Mouse (Mus musculus) CH12.LX (cell line): ENCODE results near the gene Slc25a45. TPM values are rescaled to one million over a fixed set of nuclear protein-coding genes. Genes with fewer than 3 reads are reported as not detected.

ENCODE experiments used
- DNase-seq: peaks from one replicate; pipeline ENCODE4 v3.0.0-alpha.2; 2013; ENCODE audit errors: extremely low read depth
- H3K27ac ChIP-seq: 2 replicates; pipeline ENCODE4 v1.5.1; 2012; ENCODE audit warnings: low read depth, mild to moderate bottlenecking, control low read depth, moderate library complexity; ENCODE audit not compliant: insufficient read depth
- H3K27me3 ChIP-seq: replicated peaks from 2 replicates; pipeline ENCODE3; 2012; ENCODE audit warnings: inconsistent platforms
- H3K36me3 ChIP-seq, 2 experiments: replicated peaks in 1 of 2; 2 replicates each; pipeline versions ENCODE3 to v1.6.1; 2012; ENCODE audit warnings: inconsistent platforms in 1 of 2, low read length in 1 of 2, mild to moderate bottlenecking in 1 of 2, mixed read lengths in 1 of 2, moderate library complexity in 1 of 2; ENCODE audit not compliant: control insufficient read depth in 1 of 2, insufficient read depth in 1 of 2
- H3K4me1 ChIP-seq, 2 experiments: 2 replicates each; pipeline ENCODE4 v1.6.1; 2012; ENCODE audit warnings: inconsistent platforms in 1 of 2, moderate library complexity in 1 of 2; ENCODE audit not compliant: insufficient read depth in 2 of 2, control insufficient read depth in 1 of 2
- H3K4me2 ChIP-seq: 2 replicates; pipeline ENCODE4 v1.6.1; 2012; ENCODE audit warnings: low read depth, mild to moderate bottlenecking, control low read depth; ENCODE audit not compliant: poor library complexity, insufficient read depth, severe bottlenecking
- H3K4me3 ChIP-seq, 3 experiments: fragments of 150-350 bp in 1 of 3; sonication (generic) in 1 of 3; replicated peaks in 1 of 3; 2 replicates each; pipeline versions ENCODE3 to v1.5.1; 2011 to 2012; ENCODE audit warnings: low read depth in 2 of 3, low read length in 2 of 3, mild to moderate bottlenecking in 2 of 3, moderate library complexity in 2 of 3, control low read depth in 1 of 3, improper control_type of control experiment in 1 of 3, inconsistent platforms in 1 of 3, mixed read lengths in 1 of 3; ENCODE audit not compliant: poor library complexity in 1 of 3
- H3K79me2 ChIP-seq: replicated peaks from 2 replicates; pipeline ENCODE4 v1.6.1; 2012; ENCODE audit warnings: mild to moderate bottlenecking, moderate library complexity; ENCODE audit not compliant: control insufficient read depth, poor library complexity, insufficient read depth, severe bottlenecking; ENCODE audit errors: extremely low read depth
- H3K9ac ChIP-seq: 2 replicates; pipeline ENCODE4 v1.6.1; 2012; ENCODE audit warnings: low read depth, mild to moderate bottlenecking, control low read depth, moderate library complexity; ENCODE audit not compliant: insufficient read depth
- H3K9me3 ChIP-seq: replicated peaks from 2 replicates; pipeline ENCODE3; 2012; ENCODE audit warnings: low read length, inconsistent platforms, mixed read lengths
- CHD2 ChIP-seq: IDR thresholded peaks from 2 replicates; pipeline ENCODE4 v1.6.1; 2011; ENCODE audit warnings: low read length, improper control_type of control experiment
- CTCF ChIP-seq, 2 experiments: IDR thresholded peaks in 1 of 2; conservative IDR thresholded peaks in 1 of 2; 2 replicates each; pipeline ENCODE4 v1.5.1; 2011 to 2012; ENCODE audit warnings: low read depth in 2 of 2, low read length in 2 of 2, improper control_type of control experiment in 1 of 2, inconsistent platforms in 1 of 2, mild to moderate bottlenecking in 1 of 2, moderate library complexity in 1 of 2
- EP300 ChIP-seq: IDR thresholded peaks from 2 replicates; pipeline ENCODE4 v1.6.1; 2011; ENCODE audit warnings: low read length, improper control_type of control experiment
- GABPA ChIP-seq: IDR thresholded peaks from 2 replicates; pipeline ENCODE4 v1.6.1; 2012; ENCODE audit warnings: low read depth, low read length, improper control_type of control experiment, inconsistent platforms; ENCODE audit not compliant: insufficient replicate concordance
- JUND ChIP-seq: conservative IDR thresholded peaks from 2 replicates; pipeline ENCODE4 v1.6.1; 2011; ENCODE audit warnings: low read depth, low read length, improper control_type of control experiment
- MEF2A ChIP-seq: IDR thresholded peaks from 2 replicates; pipeline ENCODE4 v1.6.1; 2014; ENCODE audit warnings: low read depth, mild to moderate bottlenecking, inconsistent platforms, low read length, improper control_type of control experiment, borderline replicate concordance
- NRF1 ChIP-seq: IDR thresholded peaks from 2 replicates; pipeline ENCODE4 v1.6.1; 2014; ENCODE audit warnings: low read depth, mild to moderate bottlenecking, inconsistent platforms, low read length, improper control_type of control experiment, moderate library complexity
- POLR2A ChIP-seq: IDR thresholded peaks from 2 replicates; pipeline ENCODE4 v1.6.1; 2011; ENCODE audit warnings: low read depth, mild to moderate bottlenecking, improper control_type of control experiment, low read length
- POLR2AphosphoS2 ChIP-seq: IDR thresholded peaks from 2 replicates; pipeline ENCODE4 v1.6.1; 2011; ENCODE audit warnings: low read depth, low read length, improper control_type of control experiment
- RAD21 ChIP-seq: IDR thresholded peaks from 2 replicates; pipeline ENCODE4 v1.6.1; 2011; ENCODE audit warnings: low read depth, mild to moderate bottlenecking, low read length, improper control_type of control experiment, moderate library complexity
- RCOR1 ChIP-seq: conservative IDR thresholded peaks from 2 replicates; pipeline ENCODE4 v1.6.1; 2012; ENCODE audit warnings: low read depth, mild to moderate bottlenecking, inconsistent platforms, low read length, improper control_type of control experiment
- SIN3A ChIP-seq: IDR thresholded peaks from 2 replicates; pipeline ENCODE4 v1.6.1; 2012; ENCODE audit warnings: low read length, improper control_type of control experiment, inconsistent platforms
- TBP ChIP-seq: conservative IDR thresholded peaks from 2 replicates; pipeline ENCODE4 v1.6.1; 2011; ENCODE audit warnings: low read depth, low read length, improper control_type of control experiment
- TCF12 ChIP-seq: IDR thresholded peaks from 2 replicates; pipeline ENCODE4 v1.6.1; 2014; ENCODE audit warnings: low read depth, mild to moderate bottlenecking, inconsistent platforms, low read length, improper control_type of control experiment
- ZKSCAN1 ChIP-seq: IDR thresholded peaks from 2 replicates; pipeline ENCODE4 v1.6.1; 2012; ENCODE audit warnings: low read depth, inconsistent platforms, low read length, improper control_type of control experiment, borderline replicate concordance
- ZMIZ1 ChIP-seq: IDR thresholded peaks from 2 replicates; pipeline ENCODE4 v1.6.1; 2012; ENCODE audit warnings: low read depth, mild to moderate bottlenecking, inconsistent platforms, low read length, improper control_type of control experiment
- dilution Hi-C: fragments of 300-500 bp; cut with MboI; formaldehyde crosslinking; loops from 2 replicates; pipeline ENCODE4 v1.14.3; 2020; ENCODE audit warnings: low sequenced_read_pairs; ENCODE audit not compliant: extremely low pct_unique_long_range_greater_than_20kb, extremely low pct_ligation_motif_present
- in situ Hi-C: fragments of 300-500 bp; cut with MboI; formaldehyde crosslinking; loops from 3 replicates; pipeline ENCODE4 v1.14.3; 2019; ENCODE audit warnings: low sequenced_read_pairs, low pct_ligation_motif_present, low pct_unique_long_range_greater_than_20kb, mixed read lengths
- polyA plus RNA-seq: library from polyadenylated mRNA; unstranded; fragments of >175 nt; gene quantifications from 2 replicates; pipeline ENCODE4 v1.2.1, GENCODE M21; 2012; ENCODE audit warnings: low read depth; ENCODE audit not compliant: insufficient read length
- total RNA-seq, 2 experiments: library from RNA; depleted of rRNA; stranded (reverse); fragments of 300-350 nt in 1 of 2; fragments of >200 nt in 1 of 2; gene quantifications; 2 replicates each; pipeline ENCODE4 v1.2.3; 2012 to 2014

The Slc25a45 gene
- total and polyA plus RNA-seq, 3 experiments = 22.7 to 33.0 (median 23.1) TPM

DNA sequence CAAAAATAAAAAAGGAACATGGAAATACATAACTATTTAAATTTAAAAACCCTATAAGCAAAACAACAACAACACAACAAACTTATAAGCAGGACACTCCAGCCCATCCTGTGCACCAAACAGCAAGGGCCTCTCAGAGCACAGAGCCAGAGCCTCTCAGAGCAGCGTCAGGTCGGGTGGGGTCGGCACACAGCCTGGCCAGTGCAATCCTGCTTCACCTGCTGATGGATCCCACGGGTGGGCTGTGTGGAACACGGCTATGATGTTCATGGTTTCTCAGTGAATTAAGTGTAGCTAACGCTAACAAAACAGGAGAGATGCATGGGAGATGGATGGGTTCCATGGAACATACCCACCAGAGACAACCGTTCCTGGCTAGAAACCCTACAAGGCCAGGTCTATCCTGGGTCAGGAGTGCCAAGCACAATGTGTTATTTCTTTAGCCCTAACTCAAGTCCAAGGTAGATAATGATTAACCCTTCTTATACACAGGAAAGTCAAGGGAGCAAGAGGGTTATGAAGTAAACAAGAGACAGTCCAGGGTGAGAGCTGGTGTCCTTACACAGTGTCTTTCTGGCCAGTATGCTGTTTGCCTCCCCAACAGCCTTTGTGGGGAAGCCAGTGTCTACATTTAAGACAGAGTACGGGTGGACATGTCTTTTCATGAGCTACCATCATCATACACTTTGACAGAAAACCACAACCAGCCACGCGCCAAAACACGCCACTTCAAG is 46.2 kb upstream of the Slc25a45 start:
- H3K36me3 ChIP-seq = peaks cover 13 to 56% of the 10 kb centered on the region in 2 experiments
- no peaks in the 10 kb centered on the region for H3K79me2 ChIP-seq
- in situ Hi-C loops = no loop called here
- H3K9me3 ChIP-seq = no peaks in the 10 kb centered on the region
- H3K4me2 ChIP-seq = no peak overlapping the region
- H3K4me3 ChIP-seq = no peak overlapping the region
- peaks cover 8 to 31% of the 10 kb centered on the region in 2 experiments for H3K4me1 ChIP-seq
- dilution Hi-C loops = no loop called here
- TF ChIP-seq NRF1 = no peak
- TF ChIP-seq TCF12 = no peak
- TF ChIP-seq POLR2AphosphoS2 = no peak
- TF ChIP-seq JUND = no peak
- no peak for TF ChIP-seq GABPA
- TF ChIP-seq CTCF (conservative IDR thresholded peaks at IDR 0.05 in 1 of 2, IDR thresholded peaks at IDR 0.05 in 1 of 2; ENCODE audit: low read depth in 2 of 2, low read length in 2 of 2) = no peak
- TF ChIP-seq CHD2 = no peak
- no peak for TF ChIP-seq TBP
- no peak for TF ChIP-seq MEF2A
- TF ChIP-seq RAD21 = no peak
- TF ChIP-seq, all 38 proteins: peak for 0
- H3K27me3 ChIP-seq = no peaks in the 10 kb centered on the region
- H3K9ac ChIP-seq = no peak overlapping the region
- H3K27ac ChIP-seq = no peak overlapping the region
- no peak for DNase-seq

DNA sequence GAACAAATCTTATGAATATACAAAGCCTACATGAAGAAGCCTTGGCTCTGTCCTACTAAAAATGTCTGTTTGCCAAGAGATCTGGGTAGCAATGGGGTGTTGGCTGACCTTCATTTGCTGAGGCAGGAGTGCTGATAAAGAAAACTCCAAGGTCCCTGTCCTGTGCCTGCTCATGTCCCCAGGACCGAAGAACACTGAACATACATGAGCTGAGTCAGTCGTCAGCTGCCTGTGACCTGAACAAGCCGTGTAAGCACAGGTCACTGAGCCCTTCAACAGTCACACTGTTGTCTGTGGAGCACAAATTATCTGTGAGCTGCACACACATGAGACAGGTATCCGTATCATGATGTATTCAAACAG is 45.7 kb upstream of the Slc25a45 start:
- Histone ChIP-seq H3K79me2 (no peaks in the 10 kb centered on the region), H3K4me1 (peaks cover 12 to 36% of the 10 kb centered on the region in 2 experiments), H3K9ac (no peak overlapping the region), H3K9me3 (no peaks in the 10 kb centered on the region), H3K36me3 (peaks cover 10 to 53% of the 10 kb centered on the region in 2 experiments), H3K4me2 (no peak overlapping the region), H3K27me3 (no peaks in the 10 kb centered on the region), H3K27ac (no peak overlapping the region), H3K4me3 (no peak overlapping the region)
- no peak for DNase-seq
- dilution Hi-C loops = no loop called here
- in situ Hi-C loops = no loop called here
- TF ChIP-seq ZMIZ1 (no peak), RCOR1 (no peak), EP300 (no peak), MEF2A (no peak), POLR2A (no peak), ZKSCAN1 (no peak), SIN3A (no peak)
